Mouse (Mus musculus) olfactory bulb, adult 2 months (tissue): ENCODE measurements around the gene Cacnb1.

Experiments used
- CTCF ChIP-seq: fragments of 200-500 bp; IDR thresholded peaks from 2 replicates; pipeline ENCODE4 v1.5.1; 2012; ENCODE audit warnings: low read depth, mild to moderate bottlenecking, low read length, moderate library complexity; ENCODE audit not compliant: insufficient read depth
- POLR2A ChIP-seq: fragments of 200-500 bp; IDR thresholded peaks from 2 replicates; pipeline ENCODE4 v1.6.1; 2012; ENCODE audit warnings: mild to moderate bottlenecking, low read depth, low read length, moderate library complexity; ENCODE audit not compliant: insufficient read depth

- TF ChIP-seq CTCF (no peak), POLR2A (no peak)
These were observed 39.2 kb upstream of the Cacnb1 start for GRCm38 (mm10) chr11:98061904-98062562.
